In the genomic region with DNA sequence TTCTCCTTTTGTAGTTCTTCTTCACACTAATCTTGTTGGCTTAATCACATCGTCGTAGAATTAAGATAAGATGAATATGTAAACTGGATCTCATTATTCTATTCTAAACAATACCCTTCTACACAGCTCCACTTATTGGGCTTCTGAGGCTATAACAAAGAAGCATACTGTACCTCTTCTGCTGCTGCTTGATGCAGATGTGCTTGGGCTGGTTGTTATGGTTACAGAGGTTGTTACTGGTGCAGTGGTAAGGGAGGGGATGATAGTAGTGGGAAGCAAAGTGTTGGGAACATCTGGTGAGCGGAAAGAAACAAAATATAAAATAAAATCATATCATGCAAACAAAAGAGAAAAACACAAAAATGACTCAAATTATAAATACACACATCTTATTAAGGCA, we compare ENCODE assay signal across 19 mouse cellular contexts.
DNase-seq lines count a peak whose midpoint lies in the region; ATAC-seq lines count a peak whose summit lies in the region.
"Had no signal": no experiment of that assay in that cellular context is flagged by ENCODE, and none has a peak within 500 bp of the region (broad histone marks: within the 10 kb centered on the region; RNA-seq: fewer than 3 reads in every experiment).

No protein-coding gene starts in this region.

- 44% methylated on average over 3 of the region's 3 CpGs for WGBS in forebrain, embryonic 16.5 days
- WGBS in midbrain, embryonic 13.5 days = 44% methylated on average over 3 of the region's 3 CpGs

- ATAC-seq in frontal cortex, adult (ENCODE audit: low TSS enrichment) = peak; percentile 88
- ATAC-seq in forebrain, embryonic 16.5 days = peak; percentile 89
- peak; percentile 94 for ATAC-seq in midbrain, embryonic 13.5 days
- ATAC-seq in megakaryocyte-erythroid progenitor cell, adult 5-6 weeks (replicated peaks; ENCODE audit: low FRiP score, low TSS enrichment, poor library complexity, severe bottlenecking) = no peak
- ATAC-seq: liver, postnatal 0 days had no signal

- H3K4me2 ChIP-seq in forebrain, embryonic 16.5 days (ENCODE audit: low read length) = no peak overlapping the region
- H3K4me2 ChIP-seq in midbrain, embryonic 13.5 days (replicated peaks) = no peak overlapping the region
- H3K4me2 ChIP-seq: limb, embryonic 15.5 days had no signal

- DNase-seq in frontal cortex, postnatal 36 days (ENCODE audit: low spot score in 2 of 2) = no peak
- peak; percentile 33 for DNase-seq in retina, postnatal 1 day
- DNase-seq in spleen, postnatal 36 days (ENCODE audit: low spot score in 2 of 2) = no peak
- DNase-seq in ovary, postnatal 14 days (ENCODE audit: low spot score) = no peak
- DNase-seq: adrenal gland, postnatal 14 days; gastrocnemius, adult 2 months; heart, postnatal 10 days; kidney, adult 11 months; kidney, postnatal 25 days; liver, postnatal 0 days; lung, postnatal 36 days; right cerebral cortex, postnatal 4 days; thymus, adult 2 months had no signal

- H3K4me3 ChIP-seq in forebrain, embryonic 16.5 days (replicated peaks; ENCODE audit: low read length) = no peak overlapping the region
- H3K4me3 ChIP-seq in midbrain, embryonic 13.5 days (replicated peaks) = no peak overlapping the region
- H3K4me3 ChIP-seq: gastrocnemius, adult 2 months; limb, embryonic 15.5 days had no signal

- no peaks in the 10 kb centered on the region for H3K36me3 ChIP-seq in forebrain, embryonic 16.5 days (ENCODE audit: control insufficient read depth, insufficient read depth)
- no peaks in the 10 kb centered on the region for H3K36me3 ChIP-seq in midbrain, embryonic 13.5 days
- H3K36me3 ChIP-seq: limb, embryonic 15.5 days had no signal

- H3K4me1 ChIP-seq in forebrain, embryonic 16.5 days (replicated peaks; ENCODE audit: control insufficient read depth, insufficient read depth, low read length) = no peaks in the 10 kb centered on the region
- 0 out of 2 replicates have a peak, but pooled peaks cover 5% of the 10 kb centered on the region for H3K4me1 ChIP-seq in midbrain, embryonic 13.5 days (replicated peaks)
- H3K4me1 ChIP-seq: limb, embryonic 15.5 days had no signal

- H3K9ac ChIP-seq in forebrain, embryonic 16.5 days (replicated peaks; ENCODE audit: low read depth, low read length) = no peak overlapping the region
- H3K9ac ChIP-seq in midbrain, embryonic 13.5 days (replicated peaks) = no peak overlapping the region
- H3K9ac ChIP-seq: limb, embryonic 15.5 days; liver, postnatal 0 days had no signal

- no peak overlapping the region for H3K27ac ChIP-seq in forebrain, embryonic 16.5 days (ENCODE audit: low read length)
- H3K27ac ChIP-seq in midbrain, embryonic 13.5 days = no peak overlapping the region
- H3K27ac ChIP-seq: gastrocnemius, adult 2 months; limb, embryonic 15.5 days had no signal

- no peaks in the 10 kb centered on the region for H3K27me3 ChIP-seq in forebrain, embryonic 16.5 days (replicated peaks; ENCODE audit: control insufficient read depth, insufficient read depth, low read length)
- no peaks in the 10 kb centered on the region for H3K27me3 ChIP-seq in midbrain, embryonic 13.5 days
- H3K27me3 ChIP-seq: CH12.LX; limb, embryonic 15.5 days had no signal

- H3K9me3 ChIP-seq in forebrain, embryonic 16.5 days (ENCODE audit: control insufficient read depth, low read length) = no peaks in the 10 kb centered on the region
- H3K9me3 ChIP-seq in midbrain, embryonic 13.5 days = no peaks in the 10 kb centered on the region
- H3K9me3 ChIP-seq: limb, embryonic 15.5 days had no signal
